Mouse (Mus musculus) erythroid progenitor cell, adult 5-6 weeks (primary cell): ENCODE results near the gene Rnf213. TPM values are rescaled to one million over a fixed set of nuclear protein-coding genes. Genes with fewer than 3 reads are reported as not detected.
A peak's percentile ranks its signal among the peaks of the same experiment; 100 is the strongest.

ENCODE experiments used
- ATAC-seq: replicated peaks from 2 replicates; pipeline ENCODE4 v1.8.0; 2016; ENCODE audit warnings: moderate number of reproducible peaks, mild to moderate bottlenecking, moderate TSS enrichment, inconsistent platforms; ENCODE audit not compliant: poor library complexity, low FRiP score, severe bottlenecking
- total RNA-seq, 2 experiments: library from RNA; stranded (forward) in 1 of 2; stranded (reverse) in 1 of 2; fragments of 150-400 nt in 1 of 2; fragments of 186-747, 209-891 nt in 1 of 2; gene quantifications; 2 replicates each; pipeline versions ENCODE4 v1.2.3 to v1.2.4; 2015 to 2017; ENCODE audit warnings: low replicate concordance in 2 of 2

Gene Rnf213
- 83.4 and 100 TPM in 2 replicates for total RNA-seq (2015; ENCODE audit: low replicate concordance)
- 79.2 and 88.4 TPM in 2 replicates for total RNA-seq (2017; ENCODE audit: low replicate concordance)

DNA sequence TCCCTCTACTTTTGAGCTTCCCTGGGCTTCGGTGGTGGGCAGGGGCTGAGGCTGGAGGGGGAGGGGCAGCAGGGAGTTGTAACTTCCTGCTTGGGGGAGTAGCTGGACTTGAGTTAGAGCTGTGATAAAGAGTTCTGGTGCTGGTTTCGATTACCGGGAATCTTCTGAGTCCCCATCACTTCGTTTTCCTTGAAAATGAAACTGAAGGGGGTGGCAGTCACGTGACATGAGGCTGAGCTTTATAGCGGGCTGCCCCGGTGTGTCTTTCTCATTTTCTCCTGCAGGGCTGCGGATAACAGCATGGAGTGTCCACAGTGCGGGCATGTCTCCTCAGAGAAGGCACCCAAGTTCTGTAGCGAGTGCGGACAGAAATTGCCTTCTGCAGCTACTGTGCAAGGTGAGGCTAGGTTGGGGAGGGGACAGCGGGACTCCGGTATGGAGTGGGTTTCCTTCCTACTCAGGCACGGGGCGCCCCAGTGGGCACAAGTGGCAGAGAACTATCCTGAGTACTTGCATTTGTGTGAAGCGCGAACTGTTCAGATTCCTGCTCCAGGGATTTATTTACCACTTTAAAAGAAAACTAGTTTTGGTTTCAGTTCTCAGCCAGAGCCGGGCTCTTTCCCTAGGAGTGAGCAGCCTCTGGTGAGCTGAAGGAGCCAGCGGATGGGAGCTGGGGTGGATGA lies at the start of gene Rnf213:
Gene Rnf213, plus strand, starts transcription at position 301 of the 683 bp plus-strand sequence.
- ATAC-seq = peak; percentile 64

DNA sequence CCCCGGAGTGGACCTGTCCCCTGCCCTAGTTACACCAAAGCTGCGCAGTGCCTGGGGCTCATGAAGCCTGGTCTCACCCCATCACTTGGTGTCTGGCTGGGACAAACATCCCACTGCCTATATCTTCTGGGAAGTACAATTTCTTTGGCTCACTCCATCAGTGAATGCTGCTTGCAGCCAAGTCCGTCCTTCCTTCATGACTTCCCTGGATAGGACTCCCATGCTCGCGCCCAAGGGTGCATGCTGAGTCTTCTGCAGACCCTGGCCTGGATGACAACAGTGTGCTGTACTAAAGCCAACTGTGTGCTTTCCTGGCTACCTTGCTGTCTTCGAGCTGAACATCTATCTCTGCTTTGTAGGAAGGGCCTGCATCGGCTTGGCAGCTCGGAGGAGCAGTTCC lies 48.7 kb upstream of the Rnf213 start:
- ATAC-seq = no peak

DNA sequence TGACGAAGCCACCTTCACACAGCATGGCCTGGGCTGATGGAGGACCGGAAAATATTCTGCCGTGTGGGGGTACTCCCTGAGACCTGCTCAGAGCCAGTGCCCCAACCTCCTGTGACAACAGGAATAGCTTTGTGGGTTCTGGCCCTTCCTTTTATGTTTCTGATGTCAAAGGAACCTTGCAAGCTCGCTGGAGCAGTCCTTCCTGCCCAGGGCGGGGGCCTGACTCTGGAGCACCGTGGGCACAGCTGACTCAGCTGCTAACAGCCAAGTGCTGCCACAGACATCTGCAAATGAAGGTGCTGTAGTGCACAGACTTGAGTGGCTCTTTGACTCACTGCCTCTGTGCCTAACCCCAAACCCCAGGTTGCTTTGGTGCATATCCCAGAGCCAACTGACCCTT lies 48.0 kb upstream of the Rnf213 start:
- no peak for ATAC-seq

DNA sequence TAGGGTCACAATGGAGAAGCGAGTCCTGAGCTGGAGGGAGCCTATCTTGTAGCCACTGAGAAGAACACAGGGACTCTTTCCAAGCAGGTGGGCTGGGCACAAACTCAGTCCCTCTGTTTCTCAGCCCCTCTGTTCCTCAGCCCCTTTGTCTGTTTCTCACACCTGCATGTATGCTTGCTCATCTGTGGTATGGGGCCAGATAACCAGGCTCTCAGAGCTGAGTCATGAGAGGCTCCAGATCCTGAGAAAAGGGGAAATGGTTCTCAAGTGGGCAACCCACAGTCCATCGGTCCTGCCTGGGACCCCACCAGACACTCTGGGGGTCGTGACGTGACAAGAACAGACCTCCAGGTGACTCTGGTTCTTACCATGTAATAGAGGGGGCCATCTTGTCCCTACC lies 45.8 kb upstream of the Rnf213 start:
- no peak for ATAC-seq

DNA sequence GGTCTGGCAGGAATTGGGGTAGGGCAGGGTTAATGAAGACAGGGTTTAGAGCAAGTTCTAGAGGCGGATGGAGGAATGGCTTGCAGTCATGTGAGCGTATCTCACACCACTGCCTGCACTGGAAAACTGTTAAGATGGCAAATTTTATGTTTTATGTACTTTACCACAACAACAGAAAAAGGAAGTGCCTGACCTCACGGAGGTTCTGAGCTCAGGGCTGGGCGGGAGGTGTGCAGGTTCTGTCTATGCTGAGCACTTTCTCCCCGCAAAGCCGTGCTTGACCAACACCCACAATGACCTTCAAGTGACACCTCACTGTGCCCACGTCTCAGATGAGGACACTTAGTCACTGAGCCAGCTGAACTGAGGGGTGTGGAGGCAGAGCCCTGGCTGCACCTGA lies 40.8 kb upstream of the Rnf213 start:
- ATAC-seq = no peak

DNA sequence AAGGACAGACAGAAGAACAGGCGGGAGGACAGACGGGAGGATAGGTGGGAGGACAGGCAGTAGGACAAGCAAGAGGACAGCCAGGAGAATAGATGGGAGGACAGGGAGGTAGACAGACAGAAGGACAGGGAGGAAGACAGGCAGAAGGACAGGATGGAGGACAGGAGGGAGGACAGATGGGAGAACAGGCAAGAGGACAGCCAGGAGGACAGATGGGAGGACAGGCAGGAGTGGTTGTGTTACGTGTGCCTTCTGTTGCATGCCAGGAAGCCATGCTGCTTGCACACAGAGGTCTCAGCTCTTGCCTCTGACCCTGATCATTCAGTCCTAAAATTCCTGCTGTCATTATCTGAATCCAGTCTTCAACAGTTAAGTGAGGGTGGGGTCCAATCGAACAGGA lies 39.0 kb upstream of the Rnf213 start:
- ATAC-seq = no peak

DNA sequence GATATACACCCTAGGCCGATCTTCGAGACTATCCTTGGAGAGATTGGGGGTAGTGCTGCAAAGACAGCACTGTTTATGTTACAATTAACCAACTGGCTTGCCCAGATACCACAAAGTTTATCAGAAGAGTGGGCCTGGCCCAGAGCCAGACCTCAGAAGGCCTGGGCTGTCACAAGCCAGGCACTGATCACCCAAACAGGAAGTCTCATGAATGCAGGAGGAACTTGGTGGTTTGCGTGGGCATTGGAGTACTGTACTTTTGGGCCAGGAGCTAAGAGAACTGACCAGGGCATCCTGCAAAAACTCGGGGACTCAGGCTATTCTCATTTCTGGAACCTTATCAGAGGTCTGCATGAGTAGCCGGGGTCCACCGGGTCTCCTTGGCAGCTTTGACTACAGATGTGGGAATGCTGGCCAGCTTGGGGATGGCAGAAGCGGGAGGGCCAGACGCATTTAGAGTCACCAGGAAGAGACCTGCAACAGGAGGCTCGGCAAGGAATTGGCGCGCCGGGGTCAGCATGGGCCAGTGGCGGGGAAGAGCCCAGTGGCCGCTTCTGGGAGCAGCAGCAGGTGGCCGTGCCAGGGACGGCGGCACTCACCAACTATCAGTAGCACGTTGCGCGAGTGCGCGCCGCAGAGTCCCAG lies 38.0 kb upstream of the Rnf213 start:
- ATAC-seq = peak; percentile 59

DNA sequence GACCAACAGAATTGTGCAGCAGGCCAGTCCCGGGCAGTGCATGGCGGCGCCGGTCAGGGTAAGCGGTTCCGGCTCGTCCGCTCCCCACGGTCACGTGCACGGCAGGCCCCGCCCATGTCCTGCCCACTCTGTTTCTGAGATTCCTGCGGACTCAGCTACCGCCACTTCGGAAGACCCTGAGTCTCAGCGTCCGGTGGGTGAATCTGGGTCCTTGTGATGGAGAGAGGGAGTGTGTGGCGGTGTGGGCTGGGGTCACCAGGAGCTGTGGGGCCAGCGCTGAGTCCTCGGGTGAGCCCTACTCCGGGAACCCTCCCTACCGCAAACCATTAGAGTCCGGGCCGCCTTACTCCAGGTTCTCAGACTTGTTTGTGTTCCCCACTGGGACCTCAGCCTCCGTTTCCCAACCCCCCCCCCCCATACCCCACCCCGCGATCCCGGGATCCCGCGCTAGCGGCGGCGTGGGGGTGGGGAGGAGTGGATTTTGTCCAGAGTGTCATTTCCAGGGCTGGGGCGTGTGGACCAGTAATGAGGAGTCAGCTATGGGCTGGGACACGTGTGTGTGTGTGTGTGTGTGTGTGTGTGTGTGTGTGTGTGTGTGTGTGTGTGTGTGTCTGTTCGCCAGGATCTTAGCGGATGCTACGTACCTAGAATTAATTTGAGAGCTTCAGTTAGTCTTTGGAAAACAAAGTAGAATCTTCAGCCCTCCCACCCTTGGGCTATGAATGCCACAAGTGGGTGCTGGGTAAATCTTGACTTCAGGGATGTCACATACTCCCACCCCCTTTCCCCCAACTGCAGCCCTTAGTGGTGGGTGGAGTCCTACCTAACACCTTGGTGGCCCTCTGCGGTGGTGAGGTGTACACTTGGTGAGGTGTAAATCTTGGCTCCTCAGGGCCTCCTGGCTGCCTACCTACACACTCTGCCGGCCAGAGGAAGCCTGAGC lies 37.2 kb upstream of the Rnf213 start, which contains the start of the genes Sgsh and Slc26a11:
Gene Sgsh, minus strand, starts transcription at position 94 of the 943 bp plus-strand sequence.
Gene Slc26a11, plus strand, starts transcription at position 115 of the 943 bp plus-strand sequence.
- peak; percentile 86 for ATAC-seq

DNA sequence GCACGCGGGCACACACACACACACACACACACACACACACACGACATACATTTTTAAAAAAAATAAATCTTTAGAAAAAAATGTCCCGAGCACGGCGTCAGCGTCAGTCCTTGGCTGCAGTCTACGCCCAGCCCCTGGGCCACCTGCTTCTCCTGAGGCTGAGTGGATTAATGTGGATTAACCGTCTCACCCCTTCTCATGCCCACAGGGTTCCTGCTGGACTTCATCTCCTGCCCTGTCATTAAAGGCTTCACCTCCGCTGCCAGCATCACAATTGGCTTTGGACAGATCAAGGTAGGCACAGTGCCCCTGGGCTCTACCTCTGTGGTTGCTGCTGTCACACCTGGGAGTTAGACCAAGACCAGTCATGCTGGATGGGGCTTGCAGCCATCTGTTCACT lies 33.8 kb upstream of the Rnf213 start:
- ATAC-seq = no peak

DNA sequence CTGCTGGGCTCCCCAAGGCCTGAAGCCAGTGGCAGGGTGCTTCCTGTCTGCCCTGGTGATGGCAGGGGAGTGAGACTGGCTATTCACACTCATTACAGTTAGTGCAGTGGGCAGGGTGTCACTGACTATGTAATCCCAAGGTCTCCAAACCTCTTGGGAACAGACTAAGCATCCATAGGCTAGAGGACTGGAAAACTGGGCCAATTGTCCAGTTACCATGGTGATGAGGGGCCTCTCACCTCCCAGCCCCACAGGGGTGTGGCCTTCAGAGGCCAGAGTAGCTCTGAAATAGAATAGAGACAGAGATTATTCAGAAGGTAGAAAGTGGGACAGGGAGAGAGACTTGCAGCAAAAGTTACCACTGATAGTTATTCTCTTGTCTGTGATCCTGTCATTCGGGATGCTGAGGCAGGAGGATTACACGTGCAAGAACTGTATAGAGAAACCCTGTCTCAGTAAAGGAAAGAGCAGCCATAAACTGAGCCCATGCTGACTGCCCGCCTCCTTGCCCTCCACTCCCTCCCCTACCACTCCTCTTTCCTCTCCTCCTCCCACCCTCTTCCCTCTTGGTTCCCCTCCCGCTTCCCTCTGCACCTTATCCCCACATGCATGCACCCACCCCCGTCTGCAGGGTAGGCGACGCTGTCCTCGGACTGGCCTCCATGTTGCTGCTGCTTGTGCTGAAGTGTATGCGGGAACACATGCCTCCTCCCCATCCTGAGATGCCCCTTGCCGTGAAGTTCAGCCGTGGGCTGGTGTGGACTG lies 29.9 kb upstream of the Rnf213 start:
- ATAC-seq = 0 out of 2 replicates have a peak, but pooled peaks have one; percentile 15

DNA sequence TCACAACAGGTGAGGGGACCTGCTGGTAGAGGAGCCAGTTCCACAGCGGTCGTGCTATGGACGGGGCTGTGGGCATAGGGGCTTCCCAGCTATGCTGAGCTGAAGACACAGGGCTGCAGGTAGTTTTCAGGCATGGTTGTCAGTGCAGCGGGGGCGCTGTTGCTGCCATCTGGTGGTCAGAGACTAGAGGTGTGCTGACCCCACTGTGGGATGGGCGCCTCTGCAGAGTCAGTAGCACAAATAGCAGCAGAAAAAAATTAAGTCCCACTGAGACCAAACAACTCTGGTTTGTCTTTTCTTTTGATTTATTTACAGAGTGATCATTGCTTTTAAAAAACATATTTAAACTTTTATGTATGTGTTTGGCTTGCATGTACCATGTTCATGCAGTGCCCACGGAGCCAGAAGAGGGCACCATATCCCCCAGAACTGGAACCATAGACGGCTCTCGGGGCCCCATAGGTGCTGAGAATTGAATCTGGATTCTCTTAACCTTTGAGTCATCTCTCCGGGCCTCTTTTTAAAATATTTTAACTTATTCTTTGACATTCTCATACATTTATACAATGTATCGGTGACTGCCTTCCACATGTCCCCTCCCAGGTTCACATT lies 29.3 kb upstream of the Rnf213 start:
- peak; percentile 91 for ATAC-seq

DNA sequence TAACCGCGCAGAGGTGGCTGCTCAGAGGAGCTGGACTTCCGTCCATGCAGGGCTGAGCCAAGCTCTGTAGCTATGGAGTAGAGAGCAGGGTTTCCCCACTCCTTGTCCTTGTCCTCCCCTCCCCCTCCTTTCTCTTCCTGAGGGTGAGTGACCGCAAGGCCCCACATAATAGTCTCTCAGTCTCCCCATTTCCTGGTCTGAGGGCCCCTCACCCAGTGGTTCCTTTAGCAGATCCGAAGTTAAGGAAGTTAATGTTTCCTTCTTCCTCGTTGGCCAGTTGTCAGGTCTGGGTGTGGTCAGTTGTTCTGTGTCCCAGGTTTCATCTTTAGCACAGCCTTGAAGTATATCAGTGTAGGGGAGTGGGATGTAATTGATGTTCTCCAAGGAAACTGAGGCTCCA lies 17.5 kb upstream of the Rnf213 start:
- no peak for ATAC-seq

DNA sequence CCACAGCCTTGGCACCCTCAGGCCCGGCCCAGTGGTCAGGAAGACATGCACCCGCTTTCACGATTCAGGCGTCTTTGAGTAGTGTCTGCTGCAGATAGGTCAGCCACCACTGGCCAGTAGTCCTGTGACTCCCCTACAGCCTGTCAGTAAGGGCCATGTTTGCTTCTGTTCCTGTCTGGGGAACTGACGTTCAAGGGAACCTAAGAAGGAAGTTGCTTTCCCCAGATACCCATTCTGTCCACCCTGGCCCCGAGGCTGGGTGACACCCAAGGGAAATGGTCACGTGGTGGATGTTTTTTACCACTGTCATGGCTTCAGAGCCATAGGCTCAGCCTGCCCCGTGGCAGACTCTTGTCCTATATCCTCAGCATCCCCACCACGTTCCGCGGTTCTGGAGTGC lies 15.6 kb upstream of the Rnf213 start:
- ATAC-seq = no peak

DNA sequence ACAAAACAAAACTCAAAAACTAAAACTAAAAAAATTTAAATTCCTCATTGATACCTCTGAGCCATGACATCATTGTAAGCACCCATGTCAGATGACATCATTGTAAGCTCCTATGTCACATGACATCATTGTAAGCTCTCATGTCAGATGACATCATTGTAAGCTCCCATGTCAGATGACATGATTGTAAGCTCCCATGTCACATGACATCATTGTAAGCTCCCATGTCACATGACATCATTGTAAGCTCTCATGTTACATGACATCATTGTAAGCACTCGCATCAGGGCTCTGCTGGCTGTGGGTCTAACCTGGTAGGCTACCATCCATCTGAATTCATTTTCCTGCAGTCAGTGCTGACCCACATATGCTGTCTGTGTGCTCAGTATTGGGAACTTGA lies 14.3 kb upstream of the Rnf213 start:
- no peak for ATAC-seq

DNA sequence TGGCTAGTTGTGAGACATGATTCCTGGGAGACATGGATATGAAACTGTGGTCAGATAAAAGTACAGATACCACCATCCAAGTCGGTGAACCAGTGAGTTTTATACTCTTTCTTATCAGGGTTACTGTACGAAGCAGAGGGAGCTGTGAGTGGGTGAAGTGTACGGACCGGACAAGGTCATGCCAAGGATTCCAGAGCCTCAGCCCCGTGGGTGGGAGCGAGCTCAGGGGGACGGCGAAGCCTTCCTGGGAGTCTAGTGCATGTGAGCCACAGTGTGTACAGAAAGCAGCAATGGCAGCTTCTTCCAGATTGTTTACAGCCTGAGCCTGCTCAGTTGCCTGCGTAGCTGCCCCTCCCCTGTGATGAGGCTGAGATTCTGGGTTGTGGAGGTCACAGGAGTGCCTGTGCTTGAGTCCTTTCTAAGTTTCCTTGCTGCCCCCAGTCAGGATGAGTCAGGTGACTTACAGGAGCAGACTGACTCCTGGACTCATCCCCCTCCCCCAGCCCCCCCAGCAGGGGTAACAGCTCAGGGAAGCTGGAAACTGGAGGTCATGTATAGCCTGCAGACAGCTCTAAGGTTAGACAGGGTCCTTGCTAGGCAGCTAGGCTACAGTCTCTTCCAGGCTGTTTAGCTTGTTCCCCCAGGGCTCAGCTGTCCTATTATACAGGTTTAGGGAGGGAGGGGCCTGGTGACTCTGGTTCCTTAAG lies 11.1 kb upstream of the Rnf213 start:
- no peak for ATAC-seq

DNA sequence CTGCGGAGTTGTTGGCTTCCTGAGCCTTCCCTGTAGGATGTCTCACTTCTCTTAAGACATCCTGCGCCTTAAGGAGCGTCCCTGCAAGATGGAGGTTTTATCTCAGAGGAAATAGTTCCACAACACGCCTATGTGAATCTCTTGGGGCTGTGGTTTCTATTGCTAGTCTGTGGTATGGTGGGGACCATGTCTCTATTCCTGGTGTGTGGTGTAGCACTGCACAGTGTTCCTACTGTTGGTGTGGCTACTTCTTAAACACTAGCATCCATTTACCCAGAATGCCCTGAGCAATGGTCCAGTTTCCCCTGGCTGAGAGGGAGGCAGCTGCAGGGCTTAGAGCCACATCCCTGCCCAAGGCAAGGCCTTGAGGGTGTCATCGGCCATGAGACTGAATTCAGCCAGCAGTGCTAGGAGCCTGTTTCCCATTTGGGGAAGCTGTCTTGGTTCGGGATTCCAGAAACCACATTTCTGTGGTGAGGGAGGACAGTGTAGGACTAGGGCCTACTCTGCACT lies 10.5 kb upstream of the Rnf213 start:
- ATAC-seq = 0 out of 2 replicates have a peak, but pooled peaks have one; percentile 16

DNA sequence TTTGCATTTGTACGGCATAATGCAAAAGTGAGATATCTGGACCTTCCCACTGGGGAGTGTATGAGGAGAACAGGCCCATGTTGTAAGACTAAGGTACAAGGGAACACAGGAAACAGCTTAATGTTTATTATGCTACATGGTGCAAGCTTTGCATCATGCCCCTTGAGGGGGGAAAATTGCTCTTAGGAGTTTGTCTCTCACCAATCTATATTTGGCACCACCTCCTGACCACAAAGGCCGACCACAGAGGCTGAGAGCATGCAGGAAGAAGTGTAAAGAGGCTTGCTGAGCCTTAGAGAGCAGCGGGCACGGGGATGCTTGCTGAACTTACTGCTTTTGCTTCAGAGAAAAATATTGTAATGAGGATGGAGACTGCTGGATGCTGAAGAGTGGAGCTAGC lies 8.0 kb upstream of the Rnf213 start:
- ATAC-seq = no peak

DNA sequence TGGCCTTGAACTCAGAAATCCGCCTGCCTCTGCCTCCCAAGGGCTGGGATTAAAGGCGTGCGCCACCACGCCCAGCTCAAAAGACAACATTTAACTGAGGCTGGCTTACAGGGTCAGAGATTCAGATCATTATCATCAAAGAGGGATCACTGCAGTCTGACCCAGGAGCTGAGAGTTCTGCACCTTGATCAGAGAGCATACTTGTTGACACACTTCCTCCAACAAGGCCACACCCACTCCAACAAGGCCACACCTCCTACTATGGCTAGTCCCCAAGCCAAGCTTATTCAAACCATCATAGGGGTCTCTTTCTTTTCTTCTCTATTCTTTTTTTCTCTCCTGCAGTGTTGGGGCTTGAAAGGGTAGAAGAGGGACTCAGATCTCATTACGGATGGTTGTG lies 6.6 kb upstream of the Rnf213 start:
- no peak for ATAC-seq
